Mouse (Mus musculus) cortical plate, adult 2 months (tissue): ENCODE data around the gene Cfap299. TPM values are rescaled to one million over a fixed set of nuclear protein-coding genes. Genes with fewer than 3 reads are reported as not detected.

Experiments
- H3K27ac ChIP-seq: fragments of 200-500 bp; 2 replicates; pipeline ENCODE4 v1.5.1; 2012; ENCODE audit warnings: low read length, control low read depth, inconsistent platforms; ENCODE audit not compliant: insufficient read depth
- H3K4me1 ChIP-seq: fragments of 200-500 bp; 2 replicates; pipeline ENCODE4 v1.6.1; 2011; ENCODE audit warnings: low read length; ENCODE audit not compliant: control insufficient read depth, insufficient read depth
- H3K4me3 ChIP-seq: fragments of 200-500 bp; 2 replicates; pipeline ENCODE4 v1.5.1; 2011; ENCODE audit warnings: mild to moderate bottlenecking, low read length, control low read depth; ENCODE audit not compliant: insufficient read depth
- CTCF ChIP-seq: fragments of 200-500 bp; IDR thresholded peaks from 2 replicates; pipeline ENCODE4 v1.5.1; 2011; ENCODE audit warnings: mild to moderate bottlenecking, control low read depth, low read length; ENCODE audit not compliant: insufficient read depth; ENCODE audit errors: extremely low read depth
- POLR2A ChIP-seq: fragments of 200-500 bp; IDR thresholded peaks from 2 replicates; pipeline ENCODE4 v1.6.1; 2011; ENCODE audit warnings: mild to moderate bottlenecking, low read length, control low read depth; ENCODE audit not compliant: insufficient read depth; ENCODE audit errors: extremely low read depth
- polyA plus RNA-seq: library from polyadenylated mRNA; depleted of rRNA; stranded (reverse); fragments of >200 nt; gene quantifications from 2 replicates; pipeline ENCODE4 v1.2.3, GENCODE M21; 2012

Cfap299 gene
- polyA plus RNA-seq, 1 experiment: 0.69 TPM

GRCm38 (mm10) chr5:98578398-98578797 lies 249.3 kb downstream of the Cfap299 start:
- Histone ChIP-seq H3K4me1 (no peaks in the 10 kb centered on the region), H3K27ac (no peak overlapping the region), H3K4me3 (no peak overlapping the region)
- TF ChIP-seq POLR2A: no peak
- TF ChIP-seq CTCF: no peak

GRCm38 (mm10) chr5:98580811-98581210 lies 251.7 kb downstream of the Cfap299 start:
- TF ChIP-seq CTCF (no peak), POLR2A (no peak)
- Histone ChIP-seq H3K4me3 (no peak overlapping the region), H3K4me1 (no peaks in the 10 kb centered on the region), H3K27ac (no peak overlapping the region)

- H3K4me3 ChIP-seq: no peak overlapping the region
- H3K27ac ChIP-seq: no peak overlapping the region
- no peaks in the 10 kb centered on the region for H3K4me1 ChIP-seq
- TF ChIP-seq POLR2A: no peak
Measured at GRCm38 (mm10) chr5:98582051-98582450, 252.9 kb downstream of the Cfap299 start.

GRCm38 (mm10) chr5:98585915-98586314 lies 256.8 kb downstream of the Cfap299 start:
- H3K27ac ChIP-seq: no peak overlapping the region
- no peak overlapping the region for H3K4me3 ChIP-seq
- TF ChIP-seq CTCF (no peak), POLR2A (no peak)
- no peaks in the 10 kb centered on the region for H3K4me1 ChIP-seq

GRCm38 (mm10) chr5:98613511-98613910 lies 284.4 kb downstream of the Cfap299 start:
- no peaks in the 10 kb centered on the region for H3K4me1 ChIP-seq
- H3K27ac ChIP-seq: no peak overlapping the region
- H3K4me3 ChIP-seq: no peak overlapping the region
- TF ChIP-seq CTCF (no peak), POLR2A (no peak)

- no peak for TF ChIP-seq POLR2A
- no peak for TF ChIP-seq CTCF
- H3K4me1 ChIP-seq: no peaks in the 10 kb centered on the region
- H3K27ac ChIP-seq: no peak overlapping the region
- no peak overlapping the region for H3K4me3 ChIP-seq
Measured at GRCm38 (mm10) chr5:98616902-98617301, 287.8 kb downstream of the Cfap299 start.

GRCm38 (mm10) chr5:98617416-98617815 lies 288.3 kb downstream of the Cfap299 start:
- Histone ChIP-seq H3K27ac (no peak overlapping the region), H3K4me3 (no peak overlapping the region), H3K4me1 (no peaks in the 10 kb centered on the region)
- TF ChIP-seq CTCF: no peak
- TF ChIP-seq POLR2A: no peak

- no peak for TF ChIP-seq CTCF
- TF ChIP-seq POLR2A: no peak
- H3K4me1 ChIP-seq: no peaks in the 10 kb centered on the region
- H3K4me3 ChIP-seq: no peak overlapping the region
Measured at GRCm38 (mm10) chr5:98650345-98650744, 321.2 kb downstream of the Cfap299 start.

GRCm38 (mm10) chr5:98651049-98651448 lies 321.9 kb downstream of the Cfap299 start:
- Histone ChIP-seq H3K4me1 (no peaks in the 10 kb centered on the region), H3K27ac (no peak overlapping the region), H3K4me3 (no peak overlapping the region)
- TF ChIP-seq CTCF (no peak), POLR2A (no peak)

More at GRCm38 (mm10) chr5:98650345-98650744, 321.2 kb downstream of the Cfap299 start:
- H3K27ac ChIP-seq: no peak overlapping the region

GRCm38 (mm10) chr5:98688254-98688653 lies 359.1 kb downstream of the Cfap299 start:
- Histone ChIP-seq H3K4me3 (no peak overlapping the region), H3K4me1 (no peaks in the 10 kb centered on the region), H3K27ac (no peak overlapping the region)
- TF ChIP-seq CTCF (no peak), POLR2A (no peak)

- Histone ChIP-seq H3K4me3 (no peak overlapping the region), H3K27ac (no peak overlapping the region), H3K4me1 (no peaks in the 10 kb centered on the region)
- TF ChIP-seq POLR2A: no peak
- TF ChIP-seq CTCF: no peak
Measured at GRCm38 (mm10) chr5:98692070-98692469, 363.0 kb downstream of the Cfap299 start.
